Mouse (Mus musculus): ENCODE measurements around the gene Arpc3. TPM values are rescaled to one million over a fixed set of nuclear protein-coding genes. Genes with fewer than 3 reads are reported as not detected.

Gene Arpc3
- polyA plus RNA-seq, 1 experiment from 2014 or later, result 136 TPM

- H3K9me3 ChIP-seq (replicated peaks; ENCODE audit: low read length), result no peaks in the 10 kb centered on the region
- no peaks in the 10 kb centered on the region for H3K27me3 ChIP-seq (ENCODE audit: insufficient read depth, low read length)
- H3K9ac ChIP-seq (ENCODE audit: low read depth, low read length), result no peak overlapping the region
- peaks cover 52% of the 10 kb centered on the region for H3K36me3 ChIP-seq (ENCODE audit: insufficient read depth, low read length)
- H3K4me3 ChIP-seq (replicated peaks; ENCODE audit: low read depth, low read length), result no peak overlapping the region
- DNase-seq (ENCODE audit: low spot score), result no peak
- no peak overlapping the region for H3K4me2 ChIP-seq (ENCODE audit: low read length)
- no peak overlapping the region for H3K27ac ChIP-seq
- WGBS, result 85% methylated on average over 4 of the region's 4 CpGs
- H3K4me1 ChIP-seq (replicated peaks; ENCODE audit: insufficient read depth, low read length), result no peaks in the 10 kb centered on the region
- no peak for TF ChIP-seq CTCF (IDR thresholded peaks at IDR 0.05; ENCODE audit: low read depth)
- ATAC-seq (replicated peaks; ENCODE audit: low FRiP score, low read depth), result no peak
These were observed 38.5 kb downstream of the Arpc3 start for GRCm38 (mm10) chr5:122430036-122430775.

- no peaks in the 10 kb centered on the region for H3K4me1 ChIP-seq (replicated peaks; ENCODE audit: insufficient read depth, low read length)
- DNase-seq (ENCODE audit: low spot score), result no peak
- no peaks in the 10 kb centered on the region for H3K9me3 ChIP-seq (replicated peaks; ENCODE audit: low read length)
- TF ChIP-seq CTCF (IDR thresholded peaks at IDR 0.05; ENCODE audit: low read depth), result no peak
- no peak overlapping the region for H3K9ac ChIP-seq (ENCODE audit: low read depth, low read length)
- H3K4me3 ChIP-seq (replicated peaks; ENCODE audit: low read depth, low read length), result no peak overlapping the region
- no peak overlapping the region for H3K27ac ChIP-seq
- ATAC-seq (replicated peaks; ENCODE audit: low FRiP score, low read depth), result no peak
- H3K4me2 ChIP-seq (ENCODE audit: low read length), result no peak overlapping the region
- H3K36me3 ChIP-seq (ENCODE audit: insufficient read depth, low read length), result peaks cover 57% of the 10 kb centered on the region
- WGBS, result 82% methylated on average over 8 of the region's 8 CpGs
- no peaks in the 10 kb centered on the region for H3K27me3 ChIP-seq (ENCODE audit: insufficient read depth, low read length)
These were observed 39.5 kb downstream of the Arpc3 start for GRCm38 (mm10) chr5:122431221-122431620.

GRCm38 (mm10) chr5:122434541-122434940 lies 42.9 kb downstream of the Arpc3 start:
- DNase-seq (ENCODE audit: low spot score) (no peak), ATAC-seq (replicated peaks; ENCODE audit: low FRiP score, low read depth) (no peak)
- peaks cover 71% of the 10 kb centered on the region for H3K36me3 ChIP-seq (ENCODE audit: insufficient read depth, low read length)
- no peaks in the 10 kb centered on the region for H3K4me1 ChIP-seq (replicated peaks; ENCODE audit: insufficient read depth, low read length)
- TF ChIP-seq CTCF (IDR thresholded peaks at IDR 0.05; ENCODE audit: low read depth), result peak; percentile 34; the same call in 1 of the 2 replicates
- no peak overlapping the region for H3K9ac ChIP-seq (ENCODE audit: low read depth, low read length)
- H3K4me2 ChIP-seq (ENCODE audit: low read length), result no peak overlapping the region
- H3K27me3 ChIP-seq (ENCODE audit: insufficient read depth, low read length), result no peaks in the 10 kb centered on the region
- H3K9me3 ChIP-seq (replicated peaks; ENCODE audit: low read length), result no peaks in the 10 kb centered on the region
- H3K27ac ChIP-seq, result no peak overlapping the region
- no peak overlapping the region for H3K4me3 ChIP-seq (replicated peaks; ENCODE audit: low read depth, low read length)
- 72% methylated on average over 4 of the region's 4 CpGs for WGBS

- no peaks in the 10 kb centered on the region for H3K4me1 ChIP-seq (replicated peaks; ENCODE audit: insufficient read depth, low read length)
- ATAC-seq (replicated peaks; ENCODE audit: low FRiP score, low read depth), result peak; percentile 34; the same call in 1 of the 2 replicates
- TF ChIP-seq CTCF (IDR thresholded peaks at IDR 0.05; ENCODE audit: low read depth), result no peak
- WGBS, result 69% methylated on average over 19 of the region's 19 CpGs
- H3K36me3 ChIP-seq (ENCODE audit: insufficient read depth, low read length), result peaks cover 77% of the 10 kb centered on the region
- no peaks in the 10 kb centered on the region for H3K9me3 ChIP-seq (replicated peaks; ENCODE audit: low read length)
- H3K9ac ChIP-seq (ENCODE audit: low read depth, low read length), result no peak overlapping the region
- no peak overlapping the region for H3K4me3 ChIP-seq (replicated peaks; ENCODE audit: low read depth, low read length)
- no peaks in the 10 kb centered on the region for H3K27me3 ChIP-seq (ENCODE audit: insufficient read depth, low read length)
- DNase-seq (ENCODE audit: low spot score), result peak; percentile 82
- peak overlapping the region; percentile 74 for H3K27ac ChIP-seq
- H3K4me2 ChIP-seq (ENCODE audit: low read length), result no peak overlapping the region
These were observed 47.9 kb downstream of the Arpc3 start for GRCm38 (mm10) chr5:122439400-122440094.

- no peak for DNase-seq (ENCODE audit: low spot score)
- H3K4me1 ChIP-seq (replicated peaks; ENCODE audit: insufficient read depth, low read length), result no peaks in the 10 kb centered on the region
- H3K27ac ChIP-seq, result peak overlapping the region; percentile 74
- ATAC-seq (replicated peaks; ENCODE audit: low FRiP score, low read depth), result no peak
- whole genome bisulfite sequencing, result 83% methylated on average over 12 of the region's 12 CpGs
- no peaks in the 10 kb centered on the region for H3K27me3 ChIP-seq (ENCODE audit: insufficient read depth, low read length)
- H3K36me3 ChIP-seq (ENCODE audit: insufficient read depth, low read length), result peaks cover 83% of the 10 kb centered on the region
- no peak for TF ChIP-seq CTCF (IDR thresholded peaks at IDR 0.05; ENCODE audit: low read depth)
- no peak overlapping the region for H3K4me2 ChIP-seq (ENCODE audit: low read length)
- H3K4me3 ChIP-seq (replicated peaks; ENCODE audit: low read depth, low read length), result no peak overlapping the region
- no peaks in the 10 kb centered on the region for H3K9me3 ChIP-seq (replicated peaks; ENCODE audit: low read length)
- no peak overlapping the region for H3K9ac ChIP-seq (ENCODE audit: low read depth, low read length)
These were observed 48.5 kb downstream of the Arpc3 start for GRCm38 (mm10) chr5:122440095-122440630.

- H3K27ac ChIP-seq, result no peak overlapping the region
- 94% methylated on average over 10 of the region's 10 CpGs for WGBS
- no peak overlapping the region for H3K4me3 ChIP-seq (replicated peaks; ENCODE audit: low read depth, low read length)
- H3K4me2 ChIP-seq (ENCODE audit: low read length), result no peak overlapping the region
- no peaks in the 10 kb centered on the region for H3K4me1 ChIP-seq (replicated peaks; ENCODE audit: insufficient read depth, low read length)
- H3K36me3 ChIP-seq (ENCODE audit: insufficient read depth, low read length), result peaks cover 56% of the 10 kb centered on the region
- no peak for ATAC-seq (replicated peaks; ENCODE audit: low FRiP score, low read depth)
- no peak overlapping the region for H3K9ac ChIP-seq (ENCODE audit: low read depth, low read length)
- no peaks in the 10 kb centered on the region for H3K9me3 ChIP-seq (replicated peaks; ENCODE audit: low read length)
- DNase-seq (ENCODE audit: low spot score), result no peak
- no peak for TF ChIP-seq CTCF (IDR thresholded peaks at IDR 0.05; ENCODE audit: low read depth)
- no peaks in the 10 kb centered on the region for H3K27me3 ChIP-seq (ENCODE audit: insufficient read depth, low read length)
These were observed 52.8 kb downstream of the Arpc3 start for GRCm38 (mm10) chr5:122444492-122444891.
